Comparison of ENCODE assay signal across 13 mouse cellular contexts in genomic region chr6:114866619-114867018, GRCm38 (mm10).
DNase-seq lines count a peak whose midpoint lies in the region; ATAC-seq and TF ChIP-seq lines count a peak whose summit lies in the region.
"Had no signal": no experiment of that assay in that cellular context is flagged by ENCODE, and none has a peak within 500 bp of the region (broad histone marks: within the 10 kb centered on the region; RNA-seq: fewer than 3 reads in every experiment).

No protein-coding gene starts in this region.

- no peak for ATAC-seq in liver, embryonic 12.5 days
- ATAC-seq in heart, postnatal 0 days (ENCODE audit: insufficient read depth, low read depth) = peak; percentile 37; the same call in 1 of the 2 replicates
- ATAC-seq: hindbrain, postnatal 0 days had no signal

- no peak overlapping the region for H3K4me3 ChIP-seq in heart, adult 2 months
- no peak overlapping the region for H3K4me3 ChIP-seq in liver, adult 2 months (ENCODE audit: insufficient read depth, low read depth, low read length)
- no peak overlapping the region for H3K4me3 ChIP-seq in liver, embryonic 12.5 days
- no peak overlapping the region for H3K4me3 ChIP-seq in heart, postnatal 0 days (ENCODE audit: low read depth, low read length)
- H3K4me3 ChIP-seq in olfactory bulb, adult 2 months (ENCODE audit: insufficient read depth, low read depth, low read length) = no peak overlapping the region
- H3K4me3 ChIP-seq: forebrain, embryonic 10.5 days had no signal

- WGBS in heart, adult 2 months = 35% methylated on average over 4 of the region's 4 CpGs
- 79% methylated on average over 4 of the region's 4 CpGs for WGBS in liver, adult 2 months
- WGBS in liver, embryonic 12.5 days (ENCODE audit: insufficient replicate concordance) = 44% methylated on average over 4 of the region's 4 CpGs
- WGBS in heart, postnatal 0 days = 61% methylated on average over 4 of the region's 4 CpGs
- 81% methylated on average over 4 of the region's 4 CpGs for WGBS in olfactory bulb, adult 2 months

- no peak for TF ChIP-seq CTCF in heart, adult 2 months (IDR thresholded peaks at IDR 0.05)
- no peak for TF ChIP-seq CTCF in liver, adult 2 months (IDR thresholded peaks at IDR 0.05; ENCODE audit: low read depth, low read length)
- TF ChIP-seq CTCF in heart, postnatal 0 days (IDR thresholded peaks at IDR 0.05; ENCODE audit: low read depth) = no peak
- no peak for TF ChIP-seq CTCF in olfactory bulb, adult 2 months (IDR thresholded peaks at IDR 0.05; ENCODE audit: insufficient read depth, low read depth, low read length)

- intact Hi-C loops in heart, adult 2 months (cut with DNase I) = no loop called here
- intact Hi-C loops in heart, postnatal 36 days (cut with DNase I) = loop anchor here (10.0 kb wide), 1 partner anchor 168 kb away; the partner anchor contains the start of gene Tamm41

- H3K9me3 ChIP-seq in liver, embryonic 12.5 days (replicated peaks) = no peaks in the 10 kb centered on the region
- H3K9me3 ChIP-seq in heart, postnatal 0 days (replicated peaks; ENCODE audit: control insufficient read depth, low read length) = no peaks in the 10 kb centered on the region
- H3K9me3 ChIP-seq: forebrain, embryonic 10.5 days had no signal

- peaks cover 44% of the 10 kb centered on the region for H3K4me1 ChIP-seq in heart, adult 2 months (ENCODE audit: control insufficient read depth, insufficient read depth, low read length)
- peaks cover 24% of the 10 kb centered on the region for H3K4me1 ChIP-seq in liver, adult 2 months (ENCODE audit: control insufficient read depth, insufficient read depth, low read length)
- peaks cover 50% of the 10 kb centered on the region for H3K4me1 ChIP-seq in liver, embryonic 12.5 days
- H3K4me1 ChIP-seq in heart, postnatal 0 days (ENCODE audit: control insufficient read depth, insufficient read depth) = peaks cover 28% of the 10 kb centered on the region
- peaks cover 75% of the 10 kb centered on the region for H3K4me1 ChIP-seq in olfactory bulb, adult 2 months (ENCODE audit: control insufficient read depth, insufficient read depth, low read length)

- no peak for DNase-seq in heart, adult 2 months
- no peak for DNase-seq in heart, postnatal 36 days
- DNase-seq in liver, adult 2 months (ENCODE audit: extremely low read depth, low read depth, low spot score) = no peak
- DNase-seq in heart, postnatal 0 days (ENCODE audit: low spot score) = no peak
- DNase-seq in urinary bladder, postnatal 25 days (ENCODE audit: low spot score) = no peak
- DNase-seq in thymus, postnatal 0 days (ENCODE audit: low spot score) = no peak
- DNase-seq: adrenal gland, adult 2 months; cerebellum, adult 9-10 months had no signal

- no peaks in the 10 kb centered on the region for H3K27me3 ChIP-seq in heart, adult 2 months (ENCODE audit: control insufficient read depth, insufficient read depth, low read length)
- no peaks in the 10 kb centered on the region for H3K27me3 ChIP-seq in liver, adult 2 months (ENCODE audit: control insufficient read depth, insufficient read depth, low read length)
- no peaks in the 10 kb centered on the region for H3K27me3 ChIP-seq in liver, embryonic 12.5 days (replicated peaks)
- H3K27me3 ChIP-seq in heart, postnatal 0 days (ENCODE audit: control insufficient read depth, insufficient read depth, low read length) = no peaks in the 10 kb centered on the region

- H3K79me2 ChIP-seq in heart, adult 2 months (replicated peaks; ENCODE audit: control insufficient read depth, insufficient read depth, low read length) = peaks cover 13% of the 10 kb centered on the region
- peaks cover 44% of the 10 kb centered on the region for H3K79me2 ChIP-seq in liver, adult 2 months (ENCODE audit: control insufficient read depth, insufficient read depth, low read length)

- H3K36me3 ChIP-seq in heart, adult 2 months (ENCODE audit: control insufficient read depth, insufficient read depth, low read length) = peaks cover 2% of the 10 kb centered on the region
- H3K36me3 ChIP-seq in liver, adult 2 months (ENCODE audit: control insufficient read depth, insufficient read depth, low read length) = peaks cover 3% of the 10 kb centered on the region; the same call in 1 of the 2 replicates
- H3K36me3 ChIP-seq in liver, embryonic 12.5 days = peaks cover 46% of the 10 kb centered on the region
- H3K36me3 ChIP-seq in heart, postnatal 0 days (replicated peaks; ENCODE audit: control insufficient read depth, insufficient read depth, low read length) = peaks cover 23% of the 10 kb centered on the region

- H3K27ac ChIP-seq in heart, adult 2 months = peak overlapping the region; percentile 50
- peak overlapping the region; percentile 33 for H3K27ac ChIP-seq in liver, adult 2 months (replicated peaks; ENCODE audit: insufficient read depth, low read depth, low read length)
- H3K27ac ChIP-seq in liver, embryonic 12.5 days = no peak overlapping the region
- peak overlapping the region; percentile 73 for H3K27ac ChIP-seq in heart, postnatal 0 days (ENCODE audit: low read depth)
- H3K27ac ChIP-seq in olfactory bulb, adult 2 months (ENCODE audit: insufficient read depth, low read depth, low read length) = peak overlapping the region; percentile 59
- H3K27ac ChIP-seq: forebrain, embryonic 10.5 days; hindbrain, postnatal 0 days; liver, embryonic 14.5 days had no signal

- no peak overlapping the region for H3K9ac ChIP-seq in heart, adult 2 months (ENCODE audit: low read depth, low read length)
- H3K9ac ChIP-seq in liver, adult 2 months (ENCODE audit: low read depth, low read length) = no peak overlapping the region
- H3K9ac ChIP-seq in liver, embryonic 12.5 days = no peak overlapping the region
- H3K9ac ChIP-seq in heart, postnatal 0 days (replicated peaks; ENCODE audit: low read depth, low read length) = no peak overlapping the region
- H3K9ac ChIP-seq: liver, embryonic 14.5 days had no signal

- no peak for TF ChIP-seq POLR2A in heart, adult 2 months (IDR thresholded peaks at IDR 0.05; ENCODE audit: insufficient read depth, low read depth, low read length)
- no peak for TF ChIP-seq POLR2A in liver, adult 2 months (IDR thresholded peaks at IDR 0.05; ENCODE audit: extremely low read depth, insufficient read depth, low read length)
- no peak for TF ChIP-seq POLR2A in olfactory bulb, adult 2 months (IDR thresholded peaks at IDR 0.05; ENCODE audit: insufficient read depth, low read depth, low read length)

- peak; percentile 67; the same call in 1 of the 2 replicates for TF ChIP-seq EP300 in heart, adult 2 months (IDR thresholded peaks at IDR 0.05; ENCODE audit: insufficient read depth, low read depth, low read length)
- 0 out of 2 replicates have a peak, but pooled peaks have one; percentile 11 for TF ChIP-seq EP300 in heart, postnatal 0 days (IDR thresholded peaks at IDR 0.05; ENCODE audit: low read depth)

- H3K4me2 ChIP-seq in liver, embryonic 12.5 days = no peak overlapping the region
- H3K4me2 ChIP-seq in heart, postnatal 0 days (ENCODE audit: low read depth, low read length) = no peak overlapping the region
